Mouse (Mus musculus) stomach, postnatal 0 days (tissue): ENCODE measurements around the gene Ptgdr2. TPM values are rescaled to one million over a fixed set of nuclear protein-coding genes. Genes with fewer than 3 reads are reported as not detected.

Experiments
- ATAC-seq: fragments of 200-750 bp; cut with Nextera tagmentation; 2 replicates; pipeline ENCODE4 v1.8.0; 2017; ENCODE audit not compliant: low FRiP score, low TSS enrichment
- DNase-seq: peaks from one replicate; pipeline ENCODE4 v3.0.0-alpha.2; 2016; ENCODE audit warnings: low spot score
- H3K27ac ChIP-seq: fragments of 300-500 bp; sonication (generic); replicated peaks from 2 replicates; pipeline ENCODE4 v1.5.1; 2014; ENCODE audit warnings: mild to moderate bottlenecking, control low read depth
- H3K27me3 ChIP-seq: fragments of 300-500 bp; sonication (generic); 2 replicates; pipeline ENCODE4 v1.6.1; 2014; ENCODE audit warnings: low read length; ENCODE audit not compliant: control insufficient read depth, insufficient read depth
- H3K36me3 ChIP-seq: fragments of 300-500 bp; sonication (generic); 2 replicates; pipeline ENCODE4 v1.6.1; 2014; ENCODE audit warnings: low read length, mixed read lengths; ENCODE audit not compliant: control insufficient read depth, insufficient read depth
- H3K4me1 ChIP-seq: fragments of 300-500 bp; sonication (generic); replicated peaks from 2 replicates; pipeline ENCODE4 v1.6.1; 2014; ENCODE audit warnings: antibody characterized with exemption; ENCODE audit not compliant: control insufficient read depth, insufficient read depth
- H3K4me2 ChIP-seq: fragments of 300-500 bp; sonication (generic); replicated peaks from 2 replicates; pipeline ENCODE4 v1.6.1; 2014; ENCODE audit warnings: low read depth, mild to moderate bottlenecking, control low read depth, moderate library complexity
- H3K4me3 ChIP-seq: fragments of 300-500 bp; sonication (generic); 2 replicates; pipeline ENCODE4 v1.5.1; 2014; ENCODE audit warnings: low read depth, low read length, control low read depth
- H3K9ac ChIP-seq: fragments of 300-500 bp; sonication (generic); 2 replicates; pipeline ENCODE4 v1.6.1; 2014; ENCODE audit warnings: mild to moderate bottlenecking, low read length, control low read depth, mixed read lengths
- H3K9me3 ChIP-seq: fragments of 300-500 bp; sonication (generic); 2 replicates; pipeline ENCODE4 v1.6.1; 2016; ENCODE audit warnings: low read length; ENCODE audit not compliant: control insufficient read depth
- CTCF ChIP-seq: IDR thresholded peaks from 2 replicates; pipeline ENCODE4 v1.5.1; 2016; ENCODE audit warnings: antibody characterized with exemption, low read depth, mild to moderate bottlenecking, moderate library complexity
- EP300 ChIP-seq: optimal IDR thresholded peaks from 2 replicates; pipeline ENCODE3; 2016; ENCODE audit warnings: antibody characterized with exemption
- WGBS: fragments of 180-500 bp; shearing (Covaris S2); extraction: QIAGEN DNeasy Blood & Tissue Kit; methylation state at CpG from one replicate; pipeline ENCODE4 v1.1.7; 2014; 5-methylcytosine and 5-hydroxymethylcytosine counted together
- polyA plus RNA-seq: library from polyadenylated mRNA; unstranded; fragments of >200 nt; fragmentation: Nextera tagmentation; extraction: Ambion mirVana; gene quantifications from 2 replicates; pipeline ENCODE4 v1.2.1, GENCODE M21; 2015

Gene Ptgdr2
- polyA plus RNA-seq, 1 experiment from 2014 or later: 0.06 TPM

DNA sequence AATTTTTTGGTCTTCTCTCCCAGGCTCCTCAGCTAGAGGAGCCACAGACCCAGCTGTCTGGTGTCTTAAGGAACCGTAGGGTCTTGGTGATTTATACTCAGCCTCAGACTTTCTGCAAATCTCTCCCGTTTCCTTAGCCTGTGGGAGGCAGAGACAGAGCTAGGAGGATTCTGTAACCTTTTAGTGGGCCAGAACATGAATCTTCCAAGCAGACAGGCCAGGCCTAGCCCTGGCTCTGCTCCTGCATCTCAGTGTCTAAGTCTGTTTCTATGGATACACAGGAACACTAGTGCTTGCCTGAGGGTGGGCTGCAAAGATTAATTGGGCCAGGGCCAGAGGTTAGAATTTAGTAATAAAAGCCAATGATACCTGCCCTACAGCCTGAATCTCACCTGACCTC, 36.2 kb downstream of the Ptgdr2 start:
- H3K9ac ChIP-seq: no peak overlapping the region
- H3K36me3 ChIP-seq: no peaks in the 10 kb centered on the region
- no peak overlapping the region for H3K4me2 ChIP-seq
- TF ChIP-seq EP300 (no peak), CTCF (no peak)
- H3K4me3 ChIP-seq: no peak overlapping the region
- no peaks in the 10 kb centered on the region for H3K27me3 ChIP-seq
- 0 out of 2 replicates have a peak, but pooled peaks cover 4% of the 10 kb centered on the region for H3K4me1 ChIP-seq
- DNase-seq (no peak), ATAC-seq (no peak)
- H3K9me3 ChIP-seq: 0 out of 2 replicates have a peak, but pooled peaks cover 2% of the 10 kb centered on the region
- 33% methylated on average over 2 of the region's 2 CpGs for WGBS
- no peak overlapping the region for H3K27ac ChIP-seq

DNA sequence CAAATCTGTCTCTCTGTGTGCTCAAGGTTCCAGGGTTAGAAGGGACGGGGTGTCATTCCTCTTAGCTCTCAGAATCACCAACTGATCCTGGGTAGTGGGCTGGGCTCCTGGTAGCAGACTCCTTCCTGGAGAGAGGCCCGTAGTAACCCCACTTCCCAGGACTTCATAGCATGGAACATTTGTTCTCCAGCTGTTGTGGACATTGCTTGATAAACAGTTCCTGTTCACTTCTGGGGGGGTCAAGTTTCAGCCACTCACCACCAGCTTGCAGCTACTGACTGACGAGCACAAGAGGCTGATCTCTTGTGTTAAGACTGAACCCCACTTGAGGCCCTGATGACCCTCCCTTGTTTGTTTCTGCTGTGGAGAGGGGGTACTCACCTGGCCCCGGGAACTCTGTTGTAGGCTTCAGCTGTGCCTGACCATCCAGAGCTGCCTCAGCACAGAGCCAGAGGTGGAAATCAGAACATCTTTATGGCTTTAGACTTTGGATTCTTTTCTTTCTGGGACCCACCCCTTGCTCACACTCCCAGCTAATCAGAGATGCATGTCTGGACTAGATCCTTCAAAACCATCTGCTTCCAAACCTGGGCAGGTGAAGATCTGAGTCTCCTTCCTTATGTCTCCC, 37.4 kb downstream of the Ptgdr2 start, which contains the start of gene Ms4a10:
Gene Ms4a10, minus strand, starts transcription at position 433 of the 628 bp plus-strand sequence.
- 0 out of 2 replicates have a peak, but pooled peaks cover 2% of the 10 kb centered on the region for H3K9me3 ChIP-seq
- H3K4me3 ChIP-seq: no peak within 1 kb of the TSS
- H3K27me3 ChIP-seq: no peaks in the 10 kb centered on the region
- peak within 1 kb of the TSS; percentile 65; the same call in 1 of the 2 replicates for H3K27ac ChIP-seq
- peak within 1 kb of the TSS; percentile 47; the same call in 1 of the 2 replicates for H3K9ac ChIP-seq
- 16% methylated on average over 4 of the region's 4 CpGs for WGBS
- H3K36me3 ChIP-seq: no peaks in the 10 kb centered on the region
- ATAC-seq (peak; percentile 40), DNase-seq (peak; percentile 39)
- 0 out of 2 replicates have a peak, but pooled peaks cover 4% of the 10 kb centered on the region for H3K4me1 ChIP-seq
- TF ChIP-seq CTCF: no peak
- no peak for TF ChIP-seq EP300
- H3K4me2 ChIP-seq: no peak within 1 kb of the TSS

DNA sequence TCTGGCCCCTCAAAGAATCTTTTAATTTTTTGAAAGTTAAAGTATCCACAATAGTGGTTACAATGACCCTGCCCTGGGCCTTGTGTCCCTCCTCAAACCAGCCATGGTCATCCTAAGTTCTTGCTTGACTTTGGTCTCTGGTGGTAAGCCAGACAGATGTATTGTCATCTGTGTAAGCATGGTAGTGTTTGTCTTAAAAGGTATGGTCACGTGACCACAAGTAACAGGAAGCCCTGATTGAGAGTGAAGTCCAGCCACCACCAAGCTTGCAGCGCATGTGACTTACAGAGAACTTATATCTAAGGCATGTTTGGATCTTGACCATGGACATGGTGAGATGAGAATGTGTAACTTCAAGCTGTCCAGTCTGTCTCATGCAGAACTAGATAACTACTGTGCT, 38.2 kb downstream of the Ptgdr2 start:
- Histone ChIP-seq H3K4me2 (no peak overlapping the region), H3K27ac (no peak overlapping the region), H3K9ac (no peak overlapping the region), H3K4me1 (0 out of 2 replicates have a peak, but pooled peaks cover 4% of the 10 kb centered on the region), H3K27me3 (no peaks in the 10 kb centered on the region), H3K36me3 (no peaks in the 10 kb centered on the region), H3K4me3 (no peak overlapping the region), H3K9me3 (0 out of 2 replicates have a peak, but pooled peaks cover 2% of the 10 kb centered on the region)
- TF ChIP-seq CTCF (no peak), EP300 (no peak)
- no peak for ATAC-seq
- WGBS: 78% methylated on average over 2 of the region's 2 CpGs
- no peak for DNase-seq

DNA sequence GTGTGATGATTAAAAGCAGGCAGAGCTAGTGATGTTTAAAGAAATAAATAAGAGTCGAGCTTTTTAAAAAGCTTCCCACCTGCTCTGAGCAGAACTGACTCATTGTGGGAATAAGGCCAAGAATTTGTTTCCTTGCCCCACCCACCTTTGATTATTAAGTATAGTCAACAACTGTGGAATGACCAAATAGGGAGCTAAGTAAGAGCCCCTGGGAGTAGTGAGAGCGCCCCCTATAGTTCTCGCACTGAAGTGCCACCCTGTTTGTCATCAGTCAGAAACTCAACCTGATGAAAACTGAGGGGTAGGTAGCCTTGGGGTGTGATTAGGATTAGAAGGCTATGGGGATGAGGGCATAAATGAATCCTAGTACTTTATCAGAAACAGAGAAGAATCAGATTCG, 39.4 kb downstream of the Ptgdr2 start:
- H3K27me3 ChIP-seq: no peaks in the 10 kb centered on the region
- no peak overlapping the region for H3K27ac ChIP-seq
- peak; percentile 70 for DNase-seq
- H3K4me2 ChIP-seq: no peak overlapping the region
- 0 out of 2 replicates have a peak, but pooled peaks cover 2% of the 10 kb centered on the region for H3K9me3 ChIP-seq
- no peak overlapping the region for H3K9ac ChIP-seq
- 0 out of 2 replicates have a peak, but pooled peaks cover 4% of the 10 kb centered on the region for H3K4me1 ChIP-seq
- ATAC-seq: peak; percentile 63
- TF ChIP-seq EP300 (no peak), CTCF (peak; percentile 74)
- H3K36me3 ChIP-seq: no peaks in the 10 kb centered on the region
- H3K4me3 ChIP-seq: no peak overlapping the region
- WGBS: 30% methylated on average over 4 of the region's 4 CpGs

DNA sequence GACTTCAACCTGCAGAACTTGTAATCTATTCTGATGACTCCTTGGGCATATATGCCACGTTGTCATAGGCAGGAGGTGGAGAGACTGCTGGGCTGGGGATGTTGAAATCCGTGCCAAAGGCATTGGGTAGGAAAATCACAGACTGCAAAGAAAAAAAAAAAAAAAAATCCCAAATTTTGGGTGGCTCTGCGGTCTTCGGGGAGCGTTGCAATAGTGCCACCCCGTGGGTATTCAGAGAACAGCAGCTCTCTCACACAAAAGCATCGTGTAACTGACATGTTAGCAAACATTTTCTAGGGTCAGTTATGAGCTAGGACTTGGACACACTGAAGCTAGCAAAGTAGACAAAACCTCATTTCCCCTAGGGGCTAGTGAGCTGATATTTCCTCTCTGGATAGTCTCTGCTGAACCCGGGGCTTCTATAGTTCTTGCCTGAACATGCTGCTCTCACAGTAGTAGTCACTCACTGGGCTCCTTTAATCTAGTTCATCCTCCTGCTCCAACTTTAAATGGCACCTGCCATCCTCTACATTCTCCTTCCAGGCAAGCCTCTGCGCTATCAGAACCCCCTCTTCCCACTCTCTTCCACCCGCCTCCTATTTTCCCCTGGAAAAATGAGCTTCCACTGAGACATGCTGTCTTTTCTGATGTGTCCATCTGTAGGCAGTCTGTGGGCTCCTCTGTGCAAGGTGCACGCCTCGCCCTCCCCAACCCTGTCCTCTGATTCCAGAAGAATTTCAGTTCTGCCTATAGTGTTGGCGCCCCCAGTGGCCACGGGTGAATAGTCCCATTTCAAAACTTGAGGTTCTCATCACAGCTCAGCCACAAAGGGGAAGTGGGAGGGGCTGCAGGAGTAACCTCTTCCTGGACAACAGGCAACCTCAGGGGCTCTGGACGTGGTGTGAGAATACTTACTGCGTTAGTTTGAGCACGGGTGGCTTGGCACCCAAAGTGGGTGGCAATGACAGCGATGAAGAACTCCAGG, 42.5 kb downstream of the Ptgdr2 start:
- no peak overlapping the region for H3K9ac ChIP-seq
- peak; percentile 33 for ATAC-seq

More for the DNA sequence above, 42.5 kb downstream of the Ptgdr2 start:
- Histone ChIP-seq H3K9me3 (no peaks in the 10 kb centered on the region), H3K27ac (peak overlapping the region; percentile 40; the same call in 1 of the 2 replicates), H3K4me3 (no peak overlapping the region), H3K27me3 (no peaks in the 10 kb centered on the region), H3K36me3 (no peaks in the 10 kb centered on the region), H3K4me2 (peak overlapping the region; percentile 27; the same call in 1 of the 2 replicates), H3K4me1 (0 out of 2 replicates have a peak, but pooled peaks cover under 1% of the 10 kb centered on the region)
- whole genome bisulfite sequencing: 13% methylated on average over 18 of the region's 18 CpGs
- TF ChIP-seq EP300 (no peak), CTCF (peak; percentile 87)
- DNase-seq: peak; percentile 81
